Mouse (Mus musculus) adrenal gland, postnatal 4 days (tissue): ENCODE measurements around the gene Fer. TPM values are rescaled to one million over a fixed set of nuclear protein-coding genes. Genes with fewer than 3 reads are reported as not detected.

ENCODE experiments used
- DNase-seq, 2 experiments: peaks; one replicate each; pipeline ENCODE4 v3.0.0; 2021 to 2022; ENCODE audit warnings: low spot score in 2 of 2, mixed read lengths in 2 of 2
- total RNA-seq, 2 experiments: library from RNA; stranded (reverse); gene quantifications; 2 replicates each; pipeline ENCODE4 v1.2.3; 2021

Fer gene
- total RNA-seq, 2 experiments from 2014 or later = 23.6 to 27.4 TPM

GRCm38 (mm10) chr17:64077392-64077791 lies 214.5 kb downstream of the Fer start:
- no peak for DNase-seq

GRCm38 (mm10) chr17:64084751-64085150 lies 221.9 kb downstream of the Fer start:
- no peak for DNase-seq

DNA sequence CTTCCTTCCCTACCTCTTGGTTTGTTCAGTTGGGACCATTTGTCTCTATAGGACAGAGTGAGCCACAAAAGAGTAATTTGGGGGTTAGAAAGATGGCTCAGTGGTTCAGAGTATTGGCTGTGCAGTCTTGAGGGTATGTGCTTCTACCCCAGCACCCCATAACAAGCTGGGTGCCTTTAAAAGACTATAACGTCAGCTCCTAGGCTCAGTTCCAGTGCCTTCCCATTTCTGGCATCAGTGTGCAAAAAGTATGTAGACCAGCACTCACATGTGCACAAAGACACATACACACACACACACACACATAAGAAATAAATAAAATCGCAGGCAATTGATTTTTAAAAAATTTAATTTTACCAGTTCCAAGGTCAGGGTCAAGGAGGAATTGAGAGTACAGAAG lies 222.6 kb downstream of the Fer start:
- no peak for DNase-seq

DNA sequence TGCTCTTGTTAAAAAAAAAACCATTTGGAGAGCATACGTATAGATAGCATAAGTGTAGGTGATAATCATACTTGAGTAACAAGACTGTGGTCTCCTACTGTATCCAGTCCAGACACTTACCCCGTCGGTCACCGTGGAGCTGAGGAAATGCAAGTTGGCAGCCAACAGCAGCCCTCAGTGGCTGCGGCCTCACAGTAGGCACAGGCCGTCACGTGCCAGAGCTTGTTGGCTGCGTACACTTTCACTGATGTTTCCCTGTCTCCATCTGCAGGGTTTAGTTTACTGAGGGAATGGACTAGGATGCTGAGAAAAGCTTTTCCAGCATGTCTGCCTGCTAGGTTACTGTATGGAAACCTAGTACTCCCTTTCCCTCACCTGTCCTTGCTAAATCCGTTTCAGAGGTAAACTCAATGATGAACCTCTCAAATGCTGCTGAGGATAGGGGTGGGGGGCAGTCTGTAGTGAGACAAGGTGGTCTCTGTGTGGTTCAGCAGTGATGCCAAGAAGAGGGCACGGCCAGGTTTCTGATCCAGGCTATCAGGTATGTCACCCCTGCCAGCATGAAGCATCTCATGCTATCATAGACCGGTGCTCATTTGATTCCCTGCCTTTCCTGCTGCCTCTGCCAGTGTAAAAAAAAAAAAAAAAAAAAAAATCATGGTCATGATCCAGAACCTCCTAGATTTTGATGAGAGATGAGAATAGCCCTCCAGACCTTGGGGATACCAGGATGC lies 224.2 kb downstream of the Fer start:
- DNase-seq = no peak

DNA sequence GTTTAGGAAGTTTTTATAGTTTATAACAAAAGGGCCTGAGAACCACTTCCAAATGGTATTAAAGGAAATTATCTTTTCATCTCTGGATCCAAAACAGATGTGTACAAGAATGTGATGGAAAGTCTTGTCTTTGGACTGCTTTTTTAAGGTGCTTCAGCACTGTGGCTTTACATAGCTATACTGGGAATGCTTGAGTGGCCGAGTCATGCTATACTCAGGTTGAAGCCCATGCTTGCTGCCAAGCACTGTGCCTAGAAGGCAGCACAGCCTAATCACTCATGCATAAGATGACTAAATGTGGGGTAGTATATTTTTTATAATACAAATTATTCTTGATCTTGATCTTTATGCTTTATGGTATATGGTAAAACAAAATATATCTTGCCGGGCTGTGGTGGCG lies 225.0 kb downstream of the Fer start:
- DNase-seq = no peak

DNA sequence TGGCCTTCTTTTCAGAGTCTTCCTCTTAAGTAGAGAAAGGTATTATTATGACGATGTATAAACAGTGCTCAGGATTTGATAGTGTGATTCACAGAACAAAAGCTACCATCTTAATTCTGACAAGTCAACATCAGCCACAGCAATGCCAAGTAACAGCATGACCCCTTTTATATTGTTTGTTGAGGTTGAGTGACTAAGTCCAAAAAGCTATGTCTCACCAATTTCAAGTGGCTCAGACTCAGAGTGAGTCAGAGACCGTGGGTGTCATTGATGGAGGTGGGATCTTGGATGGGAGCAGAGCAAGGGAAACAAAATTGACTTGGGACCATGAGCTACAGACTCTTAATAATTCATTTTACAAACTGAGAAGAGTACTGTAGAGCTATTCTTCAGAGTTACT lies 230.9 kb downstream of the Fer start:
- DNase-seq = no peak

GRCm38 (mm10) chr17:64096811-64097210 lies 233.9 kb downstream of the Fer start:
- DNase-seq = no peak

- no peak for DNase-seq
These were observed 235.0 kb downstream of the Fer start for GRCm38 (mm10) chr17:64097788-64098359.

DNA sequence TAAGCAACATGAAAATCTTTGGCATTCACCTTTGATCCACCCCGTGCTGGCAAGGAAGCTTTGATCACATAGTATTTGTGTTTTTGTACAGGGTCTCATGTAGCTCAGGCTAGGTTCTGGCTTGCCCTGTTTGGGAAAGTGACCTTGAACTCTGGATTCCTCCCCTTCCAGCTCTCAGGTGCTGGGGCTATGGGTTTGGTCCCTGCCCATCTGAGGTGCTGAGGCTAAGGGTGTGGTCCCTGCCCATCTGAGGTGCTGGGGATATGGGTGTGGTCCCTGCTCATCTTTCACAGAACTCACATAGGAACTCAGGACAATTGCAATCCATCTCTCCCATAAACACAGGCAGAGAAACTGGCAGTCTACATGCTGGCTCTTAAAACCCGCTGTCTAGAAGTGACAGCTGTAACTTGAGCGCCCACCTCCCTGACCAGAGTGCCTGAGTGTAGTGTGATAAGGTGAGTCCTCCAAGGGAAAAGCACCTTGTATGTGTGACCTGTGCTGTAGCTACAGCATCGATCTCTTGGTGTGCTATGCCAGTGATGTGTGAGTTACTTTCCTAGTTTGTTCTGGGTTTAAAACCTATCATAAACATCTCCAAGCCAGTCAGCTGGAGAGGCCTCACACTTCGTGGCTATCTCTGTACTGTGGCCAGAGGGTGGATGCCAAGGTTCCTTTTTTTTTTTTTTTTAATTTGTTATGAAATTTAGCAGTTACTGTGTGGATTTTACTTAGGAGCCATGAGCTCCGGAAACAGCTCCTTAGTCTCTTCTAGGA lies 236.7 kb downstream of the Fer start:
- no peak for DNase-seq

GRCm38 (mm10) chr17:64100172-64100510 lies 237.3 kb downstream of the Fer start:
- no peak for DNase-seq

DNA sequence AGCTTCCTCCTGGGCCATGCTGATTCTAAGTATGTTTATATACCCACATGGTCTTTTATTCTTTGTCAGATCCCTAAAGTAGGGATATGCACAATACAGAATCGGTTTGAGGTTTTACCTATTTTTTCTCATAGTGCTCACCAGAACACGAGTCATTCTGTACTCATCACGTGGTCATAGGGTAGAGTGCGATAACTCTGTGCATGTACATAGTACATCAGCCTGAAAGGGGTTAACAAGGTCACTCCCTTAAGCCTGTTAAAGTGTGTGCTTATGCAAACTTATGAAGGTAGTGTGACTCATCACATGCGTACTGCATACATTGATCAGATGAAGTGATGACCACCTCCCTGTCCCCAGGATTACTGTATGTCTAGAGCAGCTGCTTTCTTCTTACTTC lies 245.9 kb downstream of the Fer start:
- DNase-seq = no peak

DNA sequence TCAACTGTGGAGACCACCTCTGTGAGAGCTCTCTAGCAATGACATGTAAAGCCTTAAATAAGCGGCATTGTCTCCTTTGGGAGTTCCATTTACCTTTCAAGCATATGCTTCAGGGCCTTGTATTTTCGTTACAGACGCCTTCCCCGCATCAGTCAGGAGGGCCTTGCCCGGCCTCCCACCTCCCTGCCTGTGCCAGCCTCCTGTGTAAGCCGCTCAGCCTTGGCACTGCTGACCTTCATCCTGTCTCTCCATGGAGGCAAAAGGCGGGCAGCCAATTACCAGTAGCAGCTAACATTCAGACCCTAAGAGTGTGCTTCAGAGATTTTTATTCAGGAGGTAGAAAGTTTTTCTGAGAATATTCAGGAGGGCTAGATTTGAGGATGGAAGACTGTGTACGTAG lies 247.0 kb downstream of the Fer start:
- DNase-seq = no peak

GRCm38 (mm10) chr17:64113625-64114024 lies 250.8 kb downstream of the Fer start:
- no peak for DNase-seq

DNA sequence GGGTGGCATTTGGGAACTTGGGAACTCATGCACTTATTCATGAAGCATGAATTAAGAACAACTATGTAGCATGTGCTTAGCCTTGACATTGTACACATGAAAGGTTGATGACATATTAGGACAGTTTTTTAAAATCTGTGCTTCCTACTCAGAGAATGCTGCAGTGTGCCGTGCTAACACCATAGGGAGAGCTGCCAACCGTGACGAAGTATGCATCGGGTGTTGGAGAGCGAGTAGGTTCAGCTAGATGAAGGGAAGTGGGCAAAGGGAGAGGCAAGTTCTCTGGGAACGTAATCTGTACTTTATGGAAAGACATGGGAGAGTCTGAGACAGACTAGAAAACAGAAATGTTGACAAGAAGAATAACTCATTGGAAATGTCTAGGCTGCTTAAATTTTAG lies 253.9 kb downstream of the Fer start:
- DNase-seq = no peak

DNA sequence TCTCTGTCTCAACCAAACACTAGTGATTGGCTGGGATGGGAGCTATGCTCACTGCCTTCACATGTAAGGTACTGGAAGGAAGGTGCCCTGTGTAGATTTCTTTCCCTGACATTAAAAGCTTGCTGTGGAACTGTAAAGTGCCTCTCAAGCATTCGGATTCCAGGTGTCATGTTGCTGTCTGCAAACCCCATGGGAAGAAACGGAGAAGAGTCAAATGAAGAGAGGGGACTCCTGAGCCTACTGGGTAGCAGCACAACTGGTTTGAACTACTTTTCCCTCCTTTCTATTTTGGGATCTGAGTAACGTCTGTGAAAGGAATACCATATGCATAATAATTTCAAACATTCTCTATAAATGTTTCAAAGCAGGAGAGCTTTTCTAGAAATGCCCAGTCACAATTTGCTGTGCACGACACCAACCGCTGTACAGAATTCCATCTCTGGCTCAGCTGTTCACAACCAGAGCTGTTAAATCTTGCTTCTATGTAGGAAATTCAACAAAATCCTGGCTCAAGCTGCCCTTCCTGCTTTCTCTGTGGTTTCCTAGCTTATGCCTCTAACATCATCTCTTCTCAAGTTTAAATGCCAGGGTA lies 256.9 kb downstream of the Fer start:
- no peak for DNase-seq

- DNase-seq = no peak
These were observed 259.7 kb downstream of the Fer start for GRCm38 (mm10) chr17:64122556-64122955.

- no peak for DNase-seq
These were observed 260.9 kb downstream of the Fer start for GRCm38 (mm10) chr17:64123732-64124131.

- DNase-seq = no peak
These were observed 264.0 kb downstream of the Fer start for GRCm38 (mm10) chr17:64126904-64127303.

DNA sequence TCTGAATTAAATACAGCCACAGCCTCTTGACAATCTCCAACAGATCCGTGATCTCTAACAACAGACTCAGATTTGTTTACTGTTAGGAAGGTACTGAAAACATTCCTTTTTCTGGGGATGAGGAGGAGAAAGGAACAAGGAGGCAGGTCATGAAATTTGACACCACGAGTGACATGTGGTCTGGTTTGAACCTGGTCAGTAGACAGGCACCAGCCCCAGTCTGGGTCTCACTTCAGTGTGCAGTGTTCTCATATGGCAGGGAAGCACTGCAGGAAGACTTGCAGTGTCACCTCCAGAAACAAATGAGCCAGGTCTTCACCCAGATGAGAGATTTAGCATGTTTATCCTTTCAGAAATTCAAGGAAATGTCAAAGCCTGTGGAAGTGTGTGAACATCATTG lies 266.9 kb downstream of the Fer start:
- DNase-seq = no peak

- no peak for DNase-seq
These were observed 267.5 kb downstream of the Fer start for GRCm38 (mm10) chr17:64130356-64130755.

DNA sequence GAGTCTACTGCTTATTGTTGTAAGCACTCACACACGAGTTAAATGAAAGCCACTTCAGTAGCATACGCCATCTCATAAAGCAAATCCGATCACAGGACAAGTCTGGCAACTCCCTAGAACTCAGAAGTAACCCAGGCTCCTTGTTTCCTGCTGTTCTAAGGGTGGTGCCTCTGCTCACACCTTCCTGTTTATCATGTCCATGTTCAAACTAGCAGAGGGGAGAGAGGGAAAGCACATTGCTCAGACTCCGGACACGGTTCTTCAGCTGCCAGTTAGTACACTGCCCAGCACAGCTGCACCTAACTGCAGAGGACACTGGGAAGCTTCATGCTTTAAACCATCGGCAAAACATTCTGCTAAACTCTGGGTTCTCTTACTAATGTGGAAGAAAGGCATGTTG lies 269.3 kb downstream of the Fer start:
- DNase-seq = no peak
